15 mouse cellular contexts compared by ENCODE assay signal in genomic region chr14:23051441-23051840, GRCm38 (mm10).
"Had no signal": no experiment of that assay in that cellular context is flagged by ENCODE, and none has a peak within 500 bp of the region (broad histone marks: within the 10 kb centered on the region; RNA-seq: fewer than 3 reads in every experiment).

No protein-coding gene starts in this region.

- ATAC-seq: liver, postnatal 0 days; midbrain, embryonic 15.5 days had no signal

- DNase-seq: kidney, postnatal 14 days; layer of hippocampus, adult 9-11 months; layer of hippocampus, postnatal 36 days; liver, embryonic 13.5 days; liver, postnatal 0 days; lung, postnatal 14 days; right cerebral cortex, postnatal 14 days had no signal

- H3K9me3 ChIP-seq: limb, embryonic 15.5 days; liver, embryonic 13.5 days; lung, embryonic 15.5 days; megakaryocyte, embryonic 14.5 days; midbrain, embryonic 15.5 days; neural tube, embryonic 13.5 days had no signal

- H3K4me3 ChIP-seq: limb, embryonic 15.5 days; liver, embryonic 13.5 days; lung, embryonic 15.5 days; megakaryocyte, embryonic 14.5 days; midbrain, embryonic 15.5 days; neural tube, embryonic 13.5 days had no signal

- H3K36me3 ChIP-seq: limb, embryonic 15.5 days; liver, embryonic 13.5 days; lung, embryonic 15.5 days; midbrain, embryonic 15.5 days; neural tube, embryonic 13.5 days had no signal

- H3K27ac ChIP-seq: limb, embryonic 15.5 days; liver, embryonic 13.5 days; lung, embryonic 15.5 days; macrophage; midbrain, embryonic 15.5 days; neural tube, embryonic 13.5 days; stomach, postnatal 0 days had no signal

- H3K9ac ChIP-seq: limb, embryonic 15.5 days; liver, embryonic 13.5 days; liver, postnatal 0 days; lung, embryonic 15.5 days; midbrain, embryonic 15.5 days; neural tube, embryonic 13.5 days had no signal

- H3K4me1 ChIP-seq: liver, embryonic 13.5 days; lung, embryonic 15.5 days; megakaryocyte, embryonic 14.5 days; midbrain, embryonic 15.5 days had no signal

- H3K4me2 ChIP-seq: limb, embryonic 15.5 days; liver, embryonic 13.5 days; lung, embryonic 15.5 days; midbrain, embryonic 11.5 days; midbrain, embryonic 15.5 days; neural tube, embryonic 13.5 days had no signal

- H3K27me3 ChIP-seq: limb, embryonic 15.5 days; liver, embryonic 13.5 days; lung, embryonic 15.5 days; megakaryocyte, embryonic 14.5 days; midbrain, embryonic 15.5 days had no signal
